Mouse (Mus musculus) stomach, embryonic 14.5 days (tissue): ENCODE measurements around the gene Tbck. TPM values are rescaled to one million over a fixed set of nuclear protein-coding genes. Genes with fewer than 3 reads are reported as not detected.

Source experiments
- ATAC-seq: fragments of 200-750 bp; cut with Nextera tagmentation; 2 replicates; pipeline ENCODE4 v1.8.0; 2017; ENCODE audit warnings: low read depth, moderate TSS enrichment; ENCODE audit not compliant: insufficient number of reproducible peaks, insufficient read depth, low FRiP score
- H3K27ac ChIP-seq: fragments of 300-500 bp; sonication (generic); 2 replicates; pipeline ENCODE4 v1.5.1; 2014; ENCODE audit warnings: mild to moderate bottlenecking, low read length, moderate library complexity, mixed read lengths
- H3K27me3 ChIP-seq: fragments of 300-500 bp; sonication (generic); 2 replicates; pipeline ENCODE4 v1.6.1; 2014; ENCODE audit warnings: low read length, control low read depth, mixed read lengths; ENCODE audit not compliant: control insufficient read depth, insufficient read depth
- H3K36me3 ChIP-seq: fragments of 300-500 bp; sonication (generic); 2 replicates; pipeline ENCODE4 v1.6.1; 2014; ENCODE audit warnings: mild to moderate bottlenecking, control low read depth, low read length, moderate library complexity, mixed read lengths; ENCODE audit not compliant: control insufficient read depth, insufficient read depth
- H3K4me1 ChIP-seq: fragments of 300-500 bp; sonication (generic); 2 replicates; pipeline ENCODE4 v1.6.1; 2014; ENCODE audit warnings: low read length, control low read depth, mixed read lengths; ENCODE audit not compliant: control insufficient read depth, insufficient read depth
- H3K4me2 ChIP-seq: fragments of 300-500 bp; sonication (generic); replicated peaks from 2 replicates; pipeline ENCODE4 v1.6.1; 2014; ENCODE audit warnings: low read depth, low read length, control low read depth
- H3K4me3 ChIP-seq: fragments of 300-500 bp; sonication (generic); 2 replicates; pipeline ENCODE4 v1.5.1; 2014; ENCODE audit warnings: low read depth, low read length, control low read depth
- H3K9ac ChIP-seq: fragments of 300-500 bp; sonication (generic); replicated peaks from 2 replicates; pipeline ENCODE4 v1.6.1; 2014; ENCODE audit warnings: low read depth, mild to moderate bottlenecking, control low read depth, low read length, moderate library complexity, mixed read lengths
- H3K9me3 ChIP-seq: fragments of 300-500 bp; sonication (generic); 2 replicates; pipeline ENCODE4 v1.6.1; 2016; ENCODE audit warnings: low read depth, low read length, control low read depth; ENCODE audit not compliant: control insufficient read depth
- WGBS: fragments of 180-500 bp; shearing (Covaris S2); extraction: QIAGEN DNeasy Blood & Tissue Kit; methylation state at CpG from one replicate; pipeline ENCODE4 v1.1.7; 2014; 5-methylcytosine and 5-hydroxymethylcytosine counted together
- polyA plus RNA-seq: library from polyadenylated mRNA; unstranded; fragments of >200 nt; fragmentation: Nextera tagmentation; extraction: Ambion mirVana; gene quantifications from 2 replicates; pipeline ENCODE4 v1.2.1, GENCODE M21; 2014

The Tbck gene
- polyA plus RNA-seq, 1 experiment from 2014 or later = 26.3 TPM

- Histone ChIP-seq H3K9ac (no peak overlapping the region), H3K4me2 (no peak overlapping the region), H3K27ac (no peak overlapping the region), H3K27me3 (no peaks in the 10 kb centered on the region), H3K36me3 (no peaks in the 10 kb centered on the region), H3K9me3 (no peaks in the 10 kb centered on the region), H3K4me1 (peaks cover 2% of the 10 kb centered on the region; the same call in 1 of the 2 replicates), H3K4me3 (no peak overlapping the region)
- WGBS = 94% methylated on average over 4 of the region's 4 CpGs
- no peak for ATAC-seq
Measured at GRCm38 (mm10) chr3:132815497-132816326, 131.8 kb downstream of the Tbck start.

GRCm38 (mm10) chr3:132819408-132819807, 135.5 kb downstream of the Tbck start:
- Histone ChIP-seq H3K27me3 (no peaks in the 10 kb centered on the region), H3K9me3 (no peaks in the 10 kb centered on the region), H3K36me3 (no peaks in the 10 kb centered on the region), H3K4me3 (no peak overlapping the region), H3K4me2 (no peak overlapping the region), H3K27ac (no peak overlapping the region), H3K4me1 (no peaks in the 10 kb centered on the region), H3K9ac (no peak overlapping the region)
- no peak for ATAC-seq
- 74% methylated on average over 2 of the region's 2 CpGs for WGBS

GRCm38 (mm10) chr3:132831179-132831873, 147.4 kb downstream of the Tbck start:
- Histone ChIP-seq H3K4me2 (no peak overlapping the region), H3K27ac (no peak overlapping the region), H3K4me3 (no peak overlapping the region), H3K9ac (no peak overlapping the region), H3K9me3 (no peaks in the 10 kb centered on the region), H3K36me3 (no peaks in the 10 kb centered on the region; the same call in 1 of the 2 replicates), H3K27me3 (no peaks in the 10 kb centered on the region), H3K4me1 (no peaks in the 10 kb centered on the region)
- WGBS = 53% methylated on average over 16 of the region's 16 CpGs
- ATAC-seq = no peak; the same call in 1 of the 2 replicates

GRCm38 (mm10) chr3:132835118-132835794, 151.3 kb downstream of the Tbck start:
- no peak overlapping the region for H3K27ac ChIP-seq
- no peak overlapping the region for H3K4me3 ChIP-seq
- H3K9me3 ChIP-seq = no peaks in the 10 kb centered on the region
- H3K4me1 ChIP-seq = no peaks in the 10 kb centered on the region
- ATAC-seq = peak; percentile 26; the same call in 1 of the 2 replicates
- H3K27me3 ChIP-seq = no peaks in the 10 kb centered on the region
- peaks cover 10% of the 10 kb centered on the region; the same call in 1 of the 2 replicates for H3K36me3 ChIP-seq
- 70% methylated on average over 6 of the region's 6 CpGs for whole genome bisulfite sequencing
- H3K4me2 ChIP-seq = no peak overlapping the region
- no peak overlapping the region for H3K9ac ChIP-seq

- no peaks in the 10 kb centered on the region for H3K9me3 ChIP-seq
- H3K27ac ChIP-seq = no peak overlapping the region
- no peak overlapping the region for H3K4me2 ChIP-seq
- no peak overlapping the region for H3K9ac ChIP-seq
- H3K4me3 ChIP-seq = no peak overlapping the region
- H3K36me3 ChIP-seq = peaks cover 10% of the 10 kb centered on the region; the same call in 1 of the 2 replicates
- H3K4me1 ChIP-seq = no peaks in the 10 kb centered on the region
- 86% methylated on average over 4 of the region's 4 CpGs for WGBS
- H3K27me3 ChIP-seq = no peaks in the 10 kb centered on the region
- no peak for ATAC-seq
Measured at GRCm38 (mm10) chr3:132837134-132837533, 153.2 kb downstream of the Tbck start.

GRCm38 (mm10) chr3:132838656-132839417, 154.9 kb downstream of the Tbck start:
- Histone ChIP-seq H3K27ac (no peak overlapping the region), H3K9me3 (no peaks in the 10 kb centered on the region), H3K4me1 (no peaks in the 10 kb centered on the region), H3K9ac (no peak overlapping the region), H3K4me3 (no peak overlapping the region), H3K27me3 (no peaks in the 10 kb centered on the region), H3K4me2 (no peak overlapping the region), H3K36me3 (peaks cover 10% of the 10 kb centered on the region; the same call in 1 of the 2 replicates)
- WGBS = 90% methylated on average over 15 of the region's 15 CpGs
- ATAC-seq = no peak

- 95% methylated on average over 8 of the region's 8 CpGs for WGBS
- H3K9ac ChIP-seq = no peak overlapping the region
- no peaks in the 10 kb centered on the region for H3K4me1 ChIP-seq
- no peak overlapping the region for H3K4me3 ChIP-seq
- no peak for ATAC-seq
- no peaks in the 10 kb centered on the region for H3K27me3 ChIP-seq
- no peak overlapping the region for H3K27ac ChIP-seq
- no peak overlapping the region for H3K4me2 ChIP-seq
- peaks cover 10% of the 10 kb centered on the region; the same call in 1 of the 2 replicates for H3K36me3 ChIP-seq
- no peaks in the 10 kb centered on the region for H3K9me3 ChIP-seq
Measured at GRCm38 (mm10) chr3:132839516-132839915, 155.6 kb downstream of the Tbck start.

- H3K4me1 ChIP-seq = no peaks in the 10 kb centered on the region
- no peak for ATAC-seq
- 94% methylated on average over 6 of the region's 6 CpGs for WGBS
- H3K9ac ChIP-seq = no peak overlapping the region
- no peaks in the 10 kb centered on the region for H3K27me3 ChIP-seq
- H3K36me3 ChIP-seq = peaks cover 10% of the 10 kb centered on the region; the same call in 1 of the 2 replicates
- no peak overlapping the region for H3K4me3 ChIP-seq
- no peak overlapping the region for H3K27ac ChIP-seq
- H3K9me3 ChIP-seq = no peaks in the 10 kb centered on the region
- H3K4me2 ChIP-seq = no peak overlapping the region
Measured at GRCm38 (mm10) chr3:132842676-132843075, 158.7 kb downstream of the Tbck start.
